Mouse (Mus musculus) left cerebral cortex, postnatal 4 days (tissue): ENCODE results near the gene Dnajc9. TPM values are rescaled to one million over a fixed set of nuclear protein-coding genes. Genes with fewer than 3 reads are reported as not detected.

Experiments
- DNase-seq: peaks from one replicate; pipeline ENCODE4 v3.0.0-alpha.2; 2022
- intact Hi-C: fragments of 180-260 bp; cut with DNase I; formaldehyde crosslinking; loops from one replicate; pipeline ENCODE4 v1.15.1; 2025
- total RNA-seq, 2 experiments: library from RNA; stranded (reverse); gene quantifications; 2 replicates each; pipeline ENCODE4 v1.2.3; 2021

Dnajc9 gene
- 10 to 100 TPM; 34.5 to 39.6 TPM for total RNA-seq

- intact Hi-C loops, result no loop called here
- peak; percentile 96 for DNase-seq
Measured at GRCm38 (mm10) chr14:20388441-20389129, at the start of gene Dnajc9. TSS of gene Dnajc9 (minus strand) at chr14:20388910.

- intact Hi-C loops, result no loop called here
- no peak for DNase-seq
Measured at GRCm38 (mm10) chr14:20436976-20437375, 48.3 kb upstream of the Dnajc9 start.

DNA sequence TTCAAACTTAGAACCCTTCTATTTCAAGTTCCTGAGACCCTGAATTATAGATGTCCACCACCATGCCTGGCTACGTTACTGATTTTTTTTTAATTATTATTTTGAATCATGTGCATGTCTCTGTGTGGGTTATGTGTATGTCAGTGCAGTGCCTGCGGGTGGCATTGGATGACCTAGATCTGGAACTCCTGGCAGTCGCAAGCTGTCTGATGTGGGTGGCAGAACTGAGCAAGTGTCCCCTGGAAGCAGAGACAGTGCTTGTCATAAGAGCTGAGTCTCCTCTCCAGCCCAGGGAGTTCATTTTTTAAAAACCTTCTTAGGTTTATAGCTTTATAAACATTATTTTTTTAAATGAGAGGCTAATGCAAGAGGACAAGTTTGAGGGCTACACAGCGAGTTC, 43.7 kb upstream of the Dnajc9 start:
- DNase-seq, result no peak
- intact Hi-C loops, result no loop called here

DNA sequence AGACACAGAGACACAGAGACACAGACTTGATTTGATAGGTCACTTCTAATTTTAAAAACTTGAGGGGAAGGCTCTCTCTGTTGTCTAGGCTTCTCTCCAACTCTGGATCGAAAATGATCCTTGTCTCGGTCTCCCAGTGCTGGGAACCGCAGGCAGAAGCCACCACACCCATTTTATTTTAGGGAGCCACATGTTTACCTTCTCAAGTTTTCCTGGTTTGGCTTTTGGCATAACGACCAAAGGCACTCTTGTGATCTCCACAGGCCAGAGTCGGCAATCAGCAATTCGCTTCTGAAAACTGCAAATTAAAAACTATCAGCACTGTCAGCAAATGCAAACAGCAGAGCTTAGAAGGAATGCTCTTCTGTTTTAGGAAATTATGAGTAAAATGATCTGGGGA, 43.0 kb upstream of the Dnajc9 start:
- no peak for DNase-seq
- intact Hi-C loops, result no loop called here

- no peak for DNase-seq
- intact Hi-C loops, result no loop called here
Measured at GRCm38 (mm10) chr14:20429833-20430232, 41.1 kb upstream of the Dnajc9 start.

GRCm38 (mm10) chr14:20428593-20428992, 39.9 kb upstream of the Dnajc9 start:
- DNase-seq, result no peak
- intact Hi-C loops, result no loop called here

GRCm38 (mm10) chr14:20423046-20423445, 34.3 kb upstream of the Dnajc9 start:
- no peak for DNase-seq
- intact Hi-C loops, result no loop called here

- no peak for DNase-seq
- intact Hi-C loops, result no loop called here
Measured at GRCm38 (mm10) chr14:20422257-20422656, 33.5 kb upstream of the Dnajc9 start.

DNA sequence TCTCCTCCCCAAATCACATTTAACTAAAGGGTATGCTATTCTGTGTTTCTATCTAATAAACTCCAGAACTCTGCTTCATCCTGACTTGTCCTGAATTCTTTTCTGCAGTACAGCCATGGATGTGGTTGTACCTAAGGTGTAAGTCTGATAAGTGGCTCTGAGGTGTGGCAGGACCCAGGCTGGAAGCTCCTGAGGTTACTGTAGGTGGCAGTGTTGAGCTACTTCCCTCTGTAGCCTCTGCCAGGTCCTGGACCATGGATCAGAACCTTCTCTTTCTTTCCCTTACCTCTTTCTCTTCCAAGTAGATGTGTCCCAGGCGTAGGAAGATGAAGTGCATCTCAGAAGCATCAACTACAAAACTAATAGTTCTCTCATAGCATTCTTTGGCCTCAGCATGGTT, 11.4 kb upstream of the Dnajc9 start:
- peak; percentile 18 for DNase-seq
- intact Hi-C loops, result no loop called here

GRCm38 (mm10) chr14:20398864-20399263, 10.2 kb upstream of the Dnajc9 start:
- intact Hi-C loops, result loop anchor here (10.0 kb wide), 1 partner anchor 46 kb away; no protein-coding TSS in a partner anchor
- peak; percentile 24 for DNase-seq

GRCm38 (mm10) chr14:20397220-20397619, 8.5 kb upstream of the Dnajc9 start:
- DNase-seq, result no peak
- intact Hi-C loops, result loop anchor here (10.0 kb wide), 1 partner anchor 48 kb away; no protein-coding TSS in a partner anchor

DNA sequence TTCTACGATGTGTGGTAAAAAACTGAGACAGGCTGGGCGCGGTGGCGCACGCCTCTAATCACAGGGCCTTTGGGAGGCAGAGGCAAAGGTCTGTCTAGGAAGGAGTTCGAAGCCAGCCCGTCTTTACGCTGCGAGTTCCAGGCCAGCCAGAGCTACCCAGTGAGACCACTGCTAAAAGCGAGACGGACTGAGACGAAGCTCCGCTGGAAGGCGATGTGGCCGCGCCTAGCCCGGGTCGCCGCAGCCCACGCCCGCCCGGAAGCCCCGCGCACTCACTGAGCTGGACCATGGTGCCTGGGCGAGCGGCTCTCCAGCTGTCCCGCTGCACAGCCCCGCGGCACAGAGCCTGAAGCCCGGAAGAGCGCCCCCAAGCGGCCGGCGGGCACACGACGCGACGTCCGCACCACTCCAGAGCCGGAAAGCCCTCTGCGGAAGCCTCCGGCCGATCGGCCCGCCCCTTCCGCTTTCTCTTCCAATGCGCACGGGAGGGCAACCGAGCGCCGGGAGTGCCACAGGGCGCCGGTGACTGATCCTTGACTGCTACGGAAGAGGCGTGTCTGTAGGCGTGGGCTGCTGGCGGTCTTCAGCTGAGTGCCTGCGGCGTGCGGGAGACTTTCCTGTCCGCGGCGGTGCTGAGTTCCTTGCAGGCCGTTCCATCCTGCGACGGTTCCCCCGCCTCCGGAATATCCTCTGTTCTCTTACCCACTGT, 4.6 kb upstream of the Dnajc9 start, which contains the start of gene Mrps16:
Gene Mrps16 (minus strand): TSS at position 430 of the 709 bp plus-strand sequence.
- intact Hi-C loops, result loop anchor here (10.0 kb wide), 1 partner anchor 51 kb away; no protein-coding TSS in a partner anchor
- peak; percentile 96 for DNase-seq

DNA sequence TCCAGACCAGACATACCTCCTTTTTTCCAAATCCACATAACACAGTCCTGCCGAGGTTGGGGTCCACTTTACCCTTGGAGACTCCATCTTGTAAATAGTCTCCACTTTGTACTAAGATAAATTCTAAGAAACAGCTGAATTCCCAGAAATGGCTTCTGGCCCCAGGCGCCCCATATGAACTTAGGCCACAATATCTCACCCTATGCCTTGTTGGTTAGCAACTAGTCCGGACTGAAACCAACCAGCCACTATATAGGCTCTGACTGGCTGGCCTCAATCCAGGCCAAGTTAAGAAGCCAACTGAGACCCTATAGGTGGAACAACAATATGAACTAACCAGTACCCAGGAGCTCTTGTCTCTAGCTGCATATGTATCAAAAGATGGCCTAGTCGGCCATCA, 3.6 kb upstream of the Dnajc9 start:
- intact Hi-C loops, result loop anchor here (10.0 kb wide), 1 partner anchor 52 kb away; no protein-coding TSS in a partner anchor

GRCm38 (mm10) chr14:20389446-20390079, 853 bp upstream of the Dnajc9 start:
- no peak for DNase-seq
- intact Hi-C loops, result loop anchor here (10.0 kb wide), 1 partner anchor 55 kb away; no protein-coding TSS in a partner anchor

More for the DNA sequence above, 3.6 kb upstream of the Dnajc9 start:
- no peak for DNase-seq

- intact Hi-C loops, result no loop called here
- no peak for DNase-seq
Measured at GRCm38 (mm10) chr14:20379753-20380430, 8.8 kb downstream of the Dnajc9 start.

GRCm38 (mm10) chr14:20379087-20379640, 9.5 kb downstream of the Dnajc9 start:
- no peak for DNase-seq
- intact Hi-C loops, result no loop called here

DNA sequence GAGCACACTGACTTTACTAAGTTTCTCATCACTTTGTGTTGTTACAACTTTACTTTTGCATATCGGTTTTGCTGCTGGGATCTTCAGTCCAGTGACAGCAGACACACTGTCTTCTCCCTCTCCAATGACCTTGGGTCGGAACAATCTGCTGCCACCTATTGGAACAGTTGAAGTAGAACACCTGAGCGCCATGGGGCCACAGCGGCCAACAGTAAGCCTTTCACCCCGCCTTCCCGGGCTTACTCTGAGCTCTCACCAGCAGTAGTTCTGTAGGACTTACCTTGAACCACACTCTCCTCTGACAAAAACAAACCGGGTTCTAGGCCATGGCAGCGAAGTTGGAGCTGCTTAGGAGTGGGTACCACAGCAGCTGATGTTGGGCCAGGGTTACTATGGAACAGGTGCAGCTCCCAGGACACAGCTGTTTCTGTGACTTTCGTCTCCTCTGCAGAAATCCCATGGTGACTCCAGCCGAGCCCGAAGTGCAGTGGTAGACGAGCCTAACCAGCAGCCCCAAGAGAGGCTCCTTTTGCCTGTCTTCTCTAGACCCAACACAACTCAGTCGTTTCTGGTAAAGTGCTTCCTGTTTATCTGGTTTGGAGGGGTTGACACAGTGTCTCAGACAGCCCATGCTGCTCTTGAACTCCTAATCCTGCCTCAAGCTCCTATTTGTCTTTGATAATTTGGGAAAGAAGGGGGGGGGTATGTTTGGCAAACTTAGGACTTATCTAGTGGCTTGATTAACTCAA, 10.2 kb downstream of the Dnajc9 start:
- peak; percentile 24 for DNase-seq
- intact Hi-C loops, result no loop called here

GRCm38 (mm10) chr14:20377112-20377521, 11.6 kb downstream of the Dnajc9 start:
- no peak for DNase-seq
- intact Hi-C loops, result no loop called here

DNA sequence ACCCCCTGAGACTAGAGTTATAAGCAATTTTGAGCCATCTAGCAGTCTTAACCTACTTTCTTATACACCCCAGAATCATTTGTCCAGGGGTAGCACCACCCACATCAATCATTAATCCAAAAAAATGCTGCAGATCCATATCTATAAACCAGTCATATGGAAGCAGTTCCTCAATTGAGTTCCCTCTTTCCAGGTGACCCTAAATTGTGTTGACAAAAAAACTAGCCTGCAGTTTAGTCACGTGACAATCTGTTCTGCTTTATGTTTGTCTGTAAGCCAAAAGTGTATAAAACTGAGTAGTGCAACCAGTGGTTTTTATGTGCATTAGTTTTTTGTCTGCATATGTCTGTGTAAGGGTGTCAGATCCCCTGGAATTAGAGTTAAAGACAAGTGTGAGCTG, 16.9 kb downstream of the Dnajc9 start:
- intact Hi-C loops, result no loop called here
- no peak for DNase-seq

GRCm38 (mm10) chr14:20370798-20371197, 17.9 kb downstream of the Dnajc9 start:
- no peak for DNase-seq
- intact Hi-C loops, result no loop called here
